Mouse (Mus musculus): ENCODE data around the gene 4933415A04Rik.

- TF ChIP-seq CTCF (conservative IDR thresholded peaks at IDR 0.05; ENCODE audit: low read length) (no peak), NANOG (IDR thresholded peaks at IDR 0.05; ENCODE audit: borderline replicate concordance, low read length) (no peak)
Observed at GRCm38 (mm10) chr11:43636761-43637160, 49.9 kb downstream of the 4933415A04Rik start.
